Mouse (Mus musculus) NIH3T3 (cell line): ENCODE results near the gene Gsta4.
"Not testable (repeated sequence)": the region's sequence is repeated elsewhere in the genome, so short reads cannot be mapped to it uniquely, and the experiment has no call there.

ENCODE experiments used
- DNase-seq: peaks from one replicate; pipeline ENCODE4 v3.0.0-alpha.2; 2012; ENCODE audit warnings: low read depth

The Gsta4 gene

DNA sequence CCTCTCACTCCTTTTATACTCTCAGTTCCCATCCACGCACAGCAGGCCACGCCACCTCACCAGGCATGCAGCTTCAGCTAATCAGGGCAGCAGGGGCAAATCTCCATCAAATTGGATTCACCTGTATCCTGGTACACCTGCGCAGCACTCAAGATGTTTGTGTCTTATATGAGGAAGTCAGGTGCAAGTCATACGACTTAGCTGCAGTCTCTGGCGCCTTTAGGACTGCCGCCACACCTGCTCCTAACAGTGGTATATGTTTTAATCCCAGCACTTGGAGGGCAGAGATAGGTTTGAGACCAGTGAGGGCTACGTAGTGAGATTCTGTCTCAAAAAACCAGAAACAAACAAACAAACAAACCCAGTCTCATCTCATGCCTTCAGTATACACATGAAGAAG is at the start of gene Gsta4:
Gsta4 (plus strand) TSS at position 301 of the 400 bp plus-strand sequence.
- not testable (repeated sequence) for DNase-seq

DNA sequence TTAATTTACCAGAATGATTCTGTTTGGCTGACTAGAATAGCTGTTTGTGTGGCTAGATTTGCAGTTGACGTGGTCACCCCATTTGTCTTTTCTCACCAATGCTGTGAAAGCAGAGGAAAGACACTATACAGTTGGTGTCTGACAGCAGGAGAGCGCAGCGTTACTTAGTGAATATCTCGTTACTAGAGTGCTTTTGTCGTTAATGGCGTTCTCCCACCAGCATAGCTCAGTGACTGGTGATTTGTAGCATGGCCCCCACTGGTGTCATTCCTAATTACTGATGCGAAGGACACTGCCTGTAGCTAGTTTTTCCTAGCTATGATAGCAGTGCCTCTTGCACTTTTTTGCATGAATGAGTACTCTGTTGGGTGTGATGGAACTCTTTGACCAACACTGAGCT is 46.9 kb upstream of the Gsta4 start:
- no peak for DNase-seq

DNA sequence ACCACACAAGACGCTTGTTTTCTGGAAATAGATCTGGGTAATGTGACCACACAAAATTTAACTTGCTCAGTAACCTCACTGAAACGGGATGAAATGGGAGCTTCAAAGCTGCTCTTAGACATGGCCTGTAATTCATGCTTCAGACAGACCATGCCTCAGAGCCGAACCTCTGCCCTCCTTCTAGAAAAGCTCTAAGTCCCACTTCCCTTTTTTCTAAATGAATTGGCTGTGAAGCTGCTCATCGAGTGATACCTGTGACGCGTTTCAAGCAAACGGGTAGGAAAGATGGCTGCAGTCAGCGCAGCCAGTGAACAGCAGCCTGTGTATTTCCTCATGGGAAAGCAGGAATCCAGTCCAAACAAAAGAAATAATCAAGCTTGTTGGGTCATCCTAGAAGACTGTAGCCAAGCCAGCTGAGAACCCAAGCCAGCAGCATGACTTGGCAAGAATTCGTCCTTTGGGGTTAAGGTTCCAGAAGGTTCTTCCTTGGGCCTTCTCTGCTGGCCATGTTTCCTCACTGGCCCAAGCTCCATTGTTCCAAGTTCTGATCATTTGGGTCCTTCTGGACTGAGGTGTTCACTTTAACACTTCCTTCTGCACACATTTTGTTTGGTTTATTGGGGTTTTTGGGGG is 44.4 kb upstream of the Gsta4 start:
- DNase-seq = peak; percentile 40

GRCm38 (mm10) chr9:78139463-78139862 is 43.1 kb upstream of the Gsta4 start:
- DNase-seq = peak; percentile 45

- DNase-seq = no peak
These were observed 36.5 kb upstream of the Gsta4 start for GRCm38 (mm10) chr9:78146099-78146498.

DNA sequence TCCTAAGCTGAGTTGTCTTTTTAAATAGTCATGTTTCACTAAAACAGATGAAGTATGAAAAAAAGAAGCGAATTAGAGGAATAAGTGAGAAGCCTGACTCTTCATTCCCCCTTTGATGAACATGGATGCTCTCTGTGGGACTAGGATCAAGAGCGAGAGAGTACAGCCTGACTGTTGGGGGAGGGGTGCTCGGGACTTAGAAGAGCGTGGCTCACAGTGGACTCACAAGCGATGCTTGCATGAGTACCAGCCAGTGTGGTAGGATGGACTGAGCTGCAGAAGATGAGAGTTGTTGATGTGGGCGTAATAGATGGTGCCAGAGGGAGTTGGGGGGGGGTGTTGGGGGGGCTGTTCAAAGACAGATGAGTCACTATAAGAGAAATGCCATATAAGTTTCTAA is 35.9 kb upstream of the Gsta4 start:
- DNase-seq = peak; percentile 38

GRCm38 (mm10) chr9:78148149-78148548 is 34.4 kb upstream of the Gsta4 start:
- DNase-seq = no peak

DNA sequence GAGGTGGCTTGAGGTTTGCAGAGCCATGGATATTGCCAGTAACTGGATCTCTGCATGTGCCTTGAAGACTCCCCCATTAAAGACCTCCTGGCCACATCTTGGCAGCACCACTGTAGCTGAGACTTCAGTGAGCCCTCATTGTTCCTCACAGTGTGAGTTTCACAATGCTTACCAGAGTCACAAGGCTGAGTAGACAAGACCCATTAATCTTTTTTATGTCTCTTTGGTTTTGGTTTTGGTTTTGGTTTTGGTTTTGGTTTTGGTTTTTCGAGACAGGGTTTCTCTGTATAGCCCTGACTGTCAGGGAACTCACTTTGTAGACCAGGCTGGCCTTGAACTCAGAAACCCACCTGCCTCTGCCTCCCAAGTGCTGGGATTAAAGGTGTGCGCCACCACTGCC is 32.8 kb upstream of the Gsta4 start:
- not testable (repeated sequence) for DNase-seq

GRCm38 (mm10) chr9:78154211-78154977 is 28.2 kb upstream of the Gsta4 start:
- DNase-seq = no peak

DNA sequence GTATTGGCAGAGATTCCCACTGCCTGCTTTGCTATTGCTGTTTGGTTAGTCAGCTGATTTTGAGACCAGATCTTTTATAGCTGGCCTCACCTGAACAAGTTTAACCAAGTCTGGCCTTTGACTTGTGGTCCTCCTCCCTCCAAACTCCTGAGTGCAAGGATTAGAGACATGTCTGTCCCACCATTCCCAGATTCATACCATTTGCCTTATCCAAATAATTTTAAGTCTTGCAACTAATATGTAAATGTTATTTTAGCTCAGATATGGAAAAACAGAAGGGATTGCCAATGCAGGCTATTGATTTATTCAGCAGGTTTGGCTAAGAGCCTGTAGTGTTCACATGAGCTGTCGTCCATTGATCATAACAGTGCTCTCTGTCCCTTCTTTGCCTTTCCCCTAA is 25.4 kb upstream of the Gsta4 start:
- no peak for DNase-seq

DNA sequence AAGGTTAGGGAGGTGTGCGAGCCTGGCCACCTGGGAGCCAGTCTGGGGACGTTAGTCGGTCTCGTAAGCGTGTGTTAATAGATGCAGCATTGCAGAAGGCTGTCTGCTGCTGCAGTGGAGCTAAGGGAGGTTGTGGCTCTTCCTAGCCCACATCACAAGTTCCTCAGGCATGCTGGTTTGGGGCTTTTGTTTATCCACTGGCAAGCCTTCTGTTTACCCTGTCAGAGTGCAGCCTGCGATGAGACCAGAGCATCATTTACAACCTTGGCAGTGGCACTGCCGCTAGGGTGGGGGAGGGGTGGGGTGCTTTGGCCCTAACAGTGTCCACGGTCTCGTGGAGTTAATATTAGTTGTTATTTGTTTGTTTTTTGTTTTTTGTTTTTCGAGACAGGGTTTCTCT is 19.3 kb upstream of the Gsta4 start:
- DNase-seq = no peak

GRCm38 (mm10) chr9:78164741-78165140 is 17.8 kb upstream of the Gsta4 start:
- no peak for DNase-seq

GRCm38 (mm10) chr9:78165454-78165853 is 17.1 kb upstream of the Gsta4 start:
- DNase-seq = no peak

DNA sequence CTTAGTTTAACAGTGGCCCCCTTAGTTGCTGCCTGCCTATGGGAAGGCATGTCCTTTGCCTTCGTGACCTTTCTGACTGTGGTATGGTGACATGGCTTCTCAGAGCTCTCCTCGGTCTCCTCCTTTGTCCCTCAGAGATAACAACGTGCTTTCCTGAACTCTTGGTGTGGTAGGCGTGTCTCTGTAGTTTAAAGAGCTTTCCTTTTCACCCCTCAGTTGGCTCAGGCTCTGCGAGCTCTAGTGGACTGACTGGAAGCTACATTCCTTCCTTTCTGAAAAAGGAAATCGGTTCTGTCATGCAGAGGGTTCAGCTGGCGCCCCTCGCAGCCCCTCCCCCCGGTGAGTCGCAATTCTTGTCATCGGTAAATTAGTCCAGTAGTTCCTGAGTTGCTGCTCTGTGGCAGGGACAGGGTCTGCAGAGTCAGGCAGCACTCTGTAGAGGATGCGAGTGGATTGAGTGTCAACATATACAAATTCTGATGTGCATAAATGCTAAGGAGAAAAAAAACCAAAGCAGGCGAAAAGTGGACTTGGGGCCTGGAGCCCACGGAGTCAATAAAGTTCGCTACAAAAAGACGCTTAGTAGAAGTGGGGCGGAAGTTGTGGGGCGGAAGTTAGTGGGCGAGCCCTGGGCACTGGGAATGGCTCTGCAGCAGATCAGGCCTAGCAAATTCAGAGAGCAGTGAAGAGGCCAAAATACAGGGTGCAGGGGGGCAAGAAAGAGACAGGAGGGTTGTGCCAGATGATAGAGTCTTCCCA is 15.7 kb upstream of the Gsta4 start:
- no peak for DNase-seq

DNA sequence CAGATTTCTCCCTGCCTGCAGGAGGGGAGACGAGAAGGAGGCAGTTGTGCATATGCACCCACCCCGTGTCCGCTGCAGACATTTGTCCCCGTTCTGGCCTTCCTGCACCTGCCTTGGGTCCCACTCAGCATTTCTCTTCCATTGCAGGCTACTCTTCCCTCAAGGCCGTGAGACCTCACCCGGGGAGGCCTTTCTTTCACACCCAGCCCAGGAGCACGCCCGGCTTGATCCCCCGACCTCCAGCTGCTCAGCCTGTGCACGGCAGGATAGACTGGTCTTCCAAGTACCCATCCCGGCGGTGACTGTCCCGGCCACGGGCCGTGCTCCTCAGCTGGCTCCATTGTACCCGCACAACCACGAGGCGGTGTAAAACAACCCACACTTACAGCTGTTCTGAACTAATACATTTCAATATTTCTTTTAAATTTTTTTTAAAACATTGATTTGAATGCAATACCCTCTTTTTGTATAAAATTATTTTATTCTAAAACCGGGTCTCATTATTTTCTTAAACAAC is 15.1 kb upstream of the Gsta4 start:
- no peak for DNase-seq

- DNase-seq = peak; percentile 20
These were observed 13.7 kb upstream of the Gsta4 start for GRCm38 (mm10) chr9:78168864-78169263.

- DNase-seq = no peak
These were observed 8.6 kb upstream of the Gsta4 start for GRCm38 (mm10) chr9:78174016-78174415.

DNA sequence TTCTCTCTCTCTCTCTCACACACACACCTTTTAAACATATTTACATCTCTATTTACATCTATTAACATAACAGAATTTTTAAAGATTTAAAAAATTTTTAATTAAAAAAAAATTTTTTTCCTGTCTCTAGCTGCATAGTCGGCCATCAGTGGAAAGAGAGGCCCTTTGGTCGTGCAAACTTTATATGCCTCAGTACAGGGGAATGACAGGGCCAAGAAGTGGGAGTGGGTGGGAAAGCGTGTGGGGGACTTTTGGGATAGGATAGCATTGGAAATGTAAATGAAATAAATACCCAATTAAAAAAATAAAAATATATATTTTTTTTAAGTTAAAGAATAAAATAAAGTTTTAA is 7.7 kb upstream of the Gsta4 start:
- not testable (repeated sequence) for DNase-seq

GRCm38 (mm10) chr9:78175277-78176200 is 7.0 kb upstream of the Gsta4 start:
- DNase-seq = peak; percentile 96

GRCm38 (mm10) chr9:78176201-78176727 is 6.3 kb upstream of the Gsta4 start:
- peak; percentile 86 for DNase-seq

GRCm38 (mm10) chr9:78176831-78177230 is 5.7 kb upstream of the Gsta4 start:
- peak; percentile 55 for DNase-seq
